Mouse (Mus musculus): ENCODE measurements around the gene Usp16.

Usp16 gene

DNA sequence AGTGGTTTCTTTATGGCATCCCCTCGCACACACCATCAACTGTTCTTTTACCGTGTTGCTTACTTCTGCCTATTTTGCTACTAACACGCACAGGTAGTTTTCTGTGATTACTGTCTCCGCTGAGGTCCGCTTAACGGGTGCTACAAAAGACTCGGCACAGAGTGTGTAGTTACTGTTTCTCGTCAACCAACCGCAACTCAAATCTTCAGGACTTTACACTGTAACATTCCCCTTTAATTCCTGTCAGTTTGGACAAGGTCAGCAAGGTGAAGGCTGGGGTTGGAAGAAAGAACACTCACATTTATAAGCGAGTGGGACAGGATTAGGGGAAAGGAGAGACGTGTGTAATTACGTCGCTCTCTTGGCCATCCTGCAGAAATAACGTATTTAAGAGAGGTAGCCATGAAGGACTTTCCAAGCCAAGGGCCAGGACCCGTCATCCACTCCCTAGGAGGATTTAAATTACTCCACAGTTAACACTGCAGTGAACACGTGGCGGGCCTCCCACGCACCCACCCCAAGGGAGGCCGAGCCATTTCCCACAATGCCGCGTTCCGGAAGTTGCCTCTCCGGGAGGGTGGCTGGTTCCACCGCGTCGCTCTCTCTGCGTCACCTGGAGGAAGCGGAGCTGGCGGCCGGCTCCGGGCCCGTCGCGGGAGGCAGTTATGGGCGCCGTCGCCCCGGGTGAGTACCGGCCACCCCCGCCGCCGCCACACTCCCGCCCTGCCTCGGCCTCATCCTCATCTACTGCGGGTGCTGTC is at the start of gene Usp16:
Gene Usp16, plus strand, starts transcription at position 285 of the 761 bp plus-strand sequence.
- DNase-seq: peak; percentile 94 to 95

DNA sequence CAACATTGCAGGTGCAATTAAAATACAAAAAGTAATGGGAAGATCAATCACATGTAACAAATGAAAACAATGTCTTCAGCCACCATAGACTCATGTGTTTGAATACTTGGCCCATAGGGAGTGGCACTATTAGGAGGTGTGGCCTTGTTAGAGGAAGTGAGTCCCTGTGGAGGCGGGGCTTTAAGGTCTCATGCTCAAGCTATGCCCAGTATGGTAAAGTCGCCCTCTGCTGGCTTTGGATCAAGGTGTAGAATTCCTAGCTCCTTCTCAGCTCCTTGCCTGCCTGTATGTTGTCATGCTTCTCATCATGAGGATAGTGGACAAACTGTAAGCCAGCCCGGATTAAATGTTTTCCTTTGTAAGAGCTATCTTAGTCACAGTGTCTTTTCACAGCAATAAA is 49.5 kb upstream of the Usp16 start:
- DNase-seq: no peak

DNA sequence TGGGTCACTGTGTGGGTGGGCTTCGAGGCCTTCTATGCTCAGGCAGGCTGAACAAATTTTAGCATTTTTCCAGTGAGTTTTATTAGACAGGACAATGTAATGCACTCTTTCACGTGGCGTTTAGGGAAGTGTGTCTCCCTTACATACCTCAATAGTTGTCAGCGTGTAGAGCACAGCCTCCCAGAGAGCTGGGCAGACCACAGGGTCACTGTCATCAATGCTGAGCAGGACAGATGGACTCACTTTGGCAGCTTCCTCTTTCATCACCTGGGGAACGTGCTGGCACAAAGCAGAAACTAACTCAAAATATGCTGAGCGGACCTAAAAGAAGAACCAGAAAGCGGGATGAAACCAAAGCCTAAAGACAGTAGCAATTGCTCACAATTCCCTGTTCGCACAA is 33.8 kb upstream of the Usp16 start:
- no peak for DNase-seq

DNA sequence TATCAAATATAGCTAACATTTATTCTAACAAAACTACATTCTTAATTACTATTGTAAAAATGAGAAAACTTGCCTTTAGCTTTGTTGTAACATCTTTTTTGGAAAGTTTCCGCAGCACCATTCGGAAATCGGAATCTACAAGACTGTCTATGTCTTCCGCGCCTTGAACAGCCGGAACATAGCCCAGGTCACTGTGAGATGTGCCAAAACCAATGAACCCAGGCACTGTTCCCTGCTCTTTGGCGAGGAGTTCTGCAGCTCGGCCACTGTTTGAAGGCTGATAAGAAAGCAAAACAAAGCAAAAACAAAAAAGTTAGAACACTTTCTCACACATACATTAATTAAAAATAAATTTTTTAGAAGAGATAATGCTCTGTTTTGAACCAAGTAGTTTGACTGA is 27.0 kb upstream of the Usp16 start:
- DNase-seq: no peak

DNA sequence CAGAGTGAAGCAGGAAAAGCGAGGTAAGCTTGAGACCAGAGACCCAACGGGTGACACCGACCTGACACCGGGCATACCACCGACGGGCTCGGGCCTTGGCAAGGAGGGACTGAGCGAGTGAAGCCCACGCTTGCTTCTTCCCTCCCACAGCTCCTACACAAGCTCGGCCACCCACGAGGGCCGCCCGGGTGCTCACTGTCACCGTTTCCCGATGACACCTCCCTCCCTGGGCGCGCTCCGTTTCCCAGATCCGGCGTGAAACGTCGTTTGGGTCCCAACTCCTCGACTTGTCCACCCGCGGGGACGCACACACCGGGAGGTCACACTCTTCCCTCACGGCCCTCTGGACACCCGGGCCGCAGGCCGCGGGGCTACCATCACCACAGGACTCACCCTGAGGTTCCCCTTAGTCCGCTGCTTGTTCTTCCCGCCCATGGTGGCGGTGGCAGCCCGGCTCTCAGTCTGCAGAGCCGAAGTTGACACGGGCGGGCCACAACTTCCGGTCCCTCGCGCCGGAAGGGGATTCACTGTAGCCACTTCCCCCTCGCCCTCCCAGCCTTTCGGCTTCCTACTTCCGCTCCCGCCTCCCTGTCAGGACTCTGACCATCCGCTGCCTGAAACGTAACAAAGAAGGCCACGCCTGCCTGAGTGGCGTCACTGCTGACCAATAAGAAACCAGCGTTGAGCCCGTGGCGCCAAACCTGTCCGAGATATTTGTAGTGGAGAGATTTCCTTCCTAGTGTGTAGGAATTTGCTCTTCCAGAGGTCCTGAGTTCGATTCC is 22.3 kb upstream of the Usp16 start, which contains the start of gene Ltn1:
Gene Ltn1, minus strand, starts transcription at position 580 of the 782 bp plus-strand sequence.
- peak; percentile 97 to 99 for DNase-seq

DNA sequence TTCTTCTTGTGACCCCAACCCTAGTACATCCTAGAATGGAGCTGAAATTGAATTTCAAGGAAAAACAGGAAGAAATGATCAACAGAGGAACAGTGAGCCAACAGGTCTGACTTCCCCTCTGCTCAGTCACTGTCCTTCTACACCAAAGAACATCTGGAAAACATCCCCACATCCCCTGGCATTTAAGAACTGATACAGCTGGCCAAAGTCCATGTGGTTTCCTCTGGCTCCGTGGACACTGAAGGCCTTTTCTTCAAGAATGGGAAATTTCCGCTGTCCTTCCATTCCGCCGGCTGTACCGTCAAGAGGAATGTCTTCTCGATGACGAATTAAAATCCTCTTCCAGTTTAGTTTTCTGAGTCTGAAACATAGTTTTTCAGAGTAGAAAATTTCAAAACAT is 20.2 kb upstream of the Usp16 start:
- DNase-seq: no peak

DNA sequence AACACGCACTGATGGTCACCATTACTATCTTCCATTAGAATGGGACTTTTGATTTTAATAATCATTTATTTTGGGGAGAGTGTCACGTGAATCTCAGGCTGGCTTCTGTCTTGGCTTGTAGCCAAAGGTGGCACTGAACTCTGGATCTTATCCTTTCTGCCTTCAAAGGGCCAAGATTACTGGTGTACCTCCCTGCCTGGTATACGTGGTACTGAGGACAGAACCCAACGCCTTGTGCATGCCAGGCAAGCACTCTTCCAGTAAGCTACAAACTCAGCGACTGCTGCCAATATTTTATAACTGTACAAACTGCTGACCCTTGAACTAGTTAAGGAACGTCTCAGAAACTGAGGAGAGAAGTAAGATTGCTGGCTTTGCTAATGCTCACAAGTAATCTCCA is 19.6 kb upstream of the Usp16 start:
- no peak for DNase-seq

DNA sequence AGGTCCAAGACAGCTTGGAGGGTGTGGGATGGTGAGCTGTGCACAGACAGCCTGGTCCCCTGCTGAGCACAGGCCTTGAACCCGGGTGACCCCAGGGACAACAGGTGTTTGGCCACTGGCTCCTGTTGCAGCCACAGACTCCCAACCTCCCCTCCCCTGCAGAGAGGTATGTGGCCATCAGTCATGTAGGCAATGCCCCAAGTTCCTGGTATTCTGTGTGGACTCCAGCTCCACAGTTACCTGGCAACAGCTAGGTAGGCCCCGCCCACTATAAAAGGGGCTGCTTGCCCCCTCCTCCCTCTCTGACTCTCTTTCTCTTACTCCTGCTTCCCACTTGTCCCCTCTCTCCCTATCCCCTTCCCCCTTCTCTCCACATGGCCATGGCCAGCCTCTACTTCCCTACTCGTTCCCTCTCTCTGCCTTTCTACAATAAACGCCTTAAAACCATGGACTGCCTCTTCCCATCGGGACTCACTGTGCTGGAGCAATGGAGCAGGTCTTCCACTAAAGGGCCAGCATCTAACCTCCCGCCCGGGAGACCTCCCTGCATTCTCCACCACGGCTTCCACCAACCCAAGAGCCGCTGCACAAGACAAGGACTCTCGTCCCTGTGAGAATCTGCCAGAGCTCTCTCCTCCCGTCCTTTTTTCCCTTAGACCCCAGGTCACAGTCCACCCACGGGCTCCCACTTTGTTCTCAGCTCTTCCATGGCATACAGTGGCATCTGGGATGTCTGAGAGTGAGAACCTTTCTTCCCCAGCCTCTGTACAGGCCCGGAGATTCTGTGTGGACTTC is 18.9 kb upstream of the Usp16 start:
- no peak for DNase-seq

DNA sequence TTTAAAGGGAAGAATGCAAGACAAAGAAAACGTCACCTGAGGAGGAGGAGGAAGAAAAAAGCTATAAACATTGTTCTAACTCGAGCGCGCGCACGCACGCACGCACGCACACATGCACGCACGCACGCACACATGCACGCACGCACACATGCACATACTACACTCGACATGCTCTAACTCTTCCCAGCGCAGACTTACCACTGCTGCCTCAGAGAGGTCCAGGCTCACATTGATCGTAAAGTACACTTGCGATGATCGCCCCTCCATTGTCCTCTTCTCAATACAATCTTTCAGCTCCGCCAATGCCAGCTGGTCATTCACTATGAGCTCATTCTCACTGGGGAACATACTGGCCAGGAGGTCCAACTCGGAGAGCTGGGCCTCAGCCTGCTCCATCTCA is 17.4 kb upstream of the Usp16 start:
- no peak for DNase-seq

DNA sequence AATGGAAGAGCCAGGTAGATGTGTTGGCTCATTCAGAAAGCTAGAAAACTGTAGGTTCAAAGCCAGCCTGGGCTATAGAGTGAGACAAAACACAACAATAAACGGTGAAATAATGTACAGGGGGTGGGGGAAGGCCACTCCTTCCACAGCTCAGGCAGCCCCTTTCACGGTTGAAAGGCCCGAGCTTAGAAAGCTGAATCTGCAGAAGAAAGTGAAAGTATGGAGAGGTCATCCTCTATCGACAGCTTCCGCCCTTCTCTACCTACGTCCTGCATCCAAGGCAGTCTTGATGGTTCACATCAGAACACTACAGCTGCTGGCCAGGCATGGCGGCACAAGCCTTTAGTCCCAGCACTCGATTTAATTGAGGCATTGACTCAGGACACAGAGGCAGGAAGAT is 15.8 kb upstream of the Usp16 start:
- DNase-seq: no peak

DNA sequence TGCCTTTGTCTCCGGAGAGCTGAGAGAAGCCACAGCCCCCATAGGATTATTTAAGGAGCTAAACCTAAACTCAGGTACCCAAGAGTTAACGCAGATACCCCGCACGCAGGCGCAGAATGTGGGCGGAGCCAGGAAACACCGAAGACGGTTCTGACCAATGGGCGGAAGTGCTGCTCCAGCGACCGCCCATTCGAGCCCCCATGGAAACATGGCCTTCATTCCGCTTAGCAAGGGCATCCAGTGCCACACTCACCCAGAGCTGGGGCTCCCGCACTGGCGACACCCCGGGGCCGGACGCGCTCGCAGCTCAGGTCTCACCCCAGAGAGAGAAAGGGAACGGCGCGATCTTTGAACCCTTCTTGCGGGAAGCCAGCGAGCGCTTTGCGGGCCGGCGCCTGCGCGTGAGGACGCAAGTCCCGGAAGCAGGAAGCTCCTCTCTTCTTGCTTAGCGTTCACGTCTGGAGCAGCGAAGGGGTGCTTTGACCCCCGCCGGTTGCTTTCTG is 14.3 kb upstream of the Usp16 start, which contains the start of gene Rwdd2b:
Gene Rwdd2b, minus strand, starts transcription at position 390 of the 503 bp plus-strand sequence.
- peak; percentile 93 to 95 for DNase-seq

DNA sequence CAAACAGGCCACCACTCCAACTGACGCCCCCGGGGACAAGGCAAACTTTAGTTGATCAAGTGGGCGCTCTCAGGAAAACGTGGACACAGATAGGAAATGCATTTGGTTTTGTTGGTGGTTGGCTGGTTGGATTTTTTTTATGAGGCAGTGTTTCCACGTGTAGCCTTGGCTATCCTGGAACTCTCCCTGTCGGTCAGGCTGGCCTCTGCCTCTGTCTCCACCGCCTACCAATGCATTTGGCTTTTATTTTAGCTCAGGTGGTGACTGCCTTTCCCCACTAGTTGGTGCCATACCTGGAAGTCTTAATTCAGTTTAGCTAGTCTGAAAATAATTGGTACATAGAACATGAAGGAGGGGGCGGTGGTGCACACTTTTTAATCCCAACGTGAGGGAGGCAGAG is 13.4 kb upstream of the Usp16 start:
- DNase-seq: peak in 1 of 2 experiments; percentile 39

DNA sequence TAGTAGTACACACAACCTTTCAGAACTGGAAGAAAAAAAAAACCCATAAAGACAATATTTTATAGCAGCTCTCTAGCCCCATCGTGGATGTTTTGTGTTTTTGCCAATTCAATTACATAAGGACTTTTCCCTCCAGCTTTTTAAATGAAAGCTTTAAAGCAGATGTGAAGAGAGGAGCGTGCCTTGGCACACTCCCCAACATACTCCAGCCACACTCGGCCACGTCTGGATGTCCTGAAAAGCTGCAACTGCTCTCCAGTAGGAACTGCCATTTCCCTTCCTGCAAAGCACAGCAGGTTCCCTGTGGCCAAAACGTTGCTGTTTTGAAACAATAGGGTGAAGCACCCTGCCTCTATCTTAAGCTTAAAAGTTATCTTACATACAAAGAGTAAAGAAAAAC is 12.2 kb upstream of the Usp16 start:
- no peak for DNase-seq

DNA sequence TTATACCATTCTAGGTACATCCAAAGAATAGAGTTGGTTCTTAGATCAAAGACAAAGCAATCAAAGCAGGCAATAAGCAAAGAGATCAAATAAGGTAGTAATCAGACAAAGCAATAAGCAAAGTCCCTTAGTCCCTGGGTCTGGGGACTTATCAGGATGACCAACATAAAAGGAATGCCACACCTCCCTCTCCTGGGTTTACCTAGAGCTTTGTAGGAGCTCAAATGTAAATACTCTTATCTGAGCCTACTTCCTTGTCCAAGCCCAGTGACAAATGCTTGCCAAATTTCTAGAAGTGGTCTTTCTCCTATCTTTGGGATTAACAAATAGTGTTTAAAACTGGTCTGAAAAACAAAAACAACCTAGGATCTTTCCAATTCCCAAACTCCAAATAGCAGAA is 11.3 kb upstream of the Usp16 start:
- DNase-seq: no peak

DNA sequence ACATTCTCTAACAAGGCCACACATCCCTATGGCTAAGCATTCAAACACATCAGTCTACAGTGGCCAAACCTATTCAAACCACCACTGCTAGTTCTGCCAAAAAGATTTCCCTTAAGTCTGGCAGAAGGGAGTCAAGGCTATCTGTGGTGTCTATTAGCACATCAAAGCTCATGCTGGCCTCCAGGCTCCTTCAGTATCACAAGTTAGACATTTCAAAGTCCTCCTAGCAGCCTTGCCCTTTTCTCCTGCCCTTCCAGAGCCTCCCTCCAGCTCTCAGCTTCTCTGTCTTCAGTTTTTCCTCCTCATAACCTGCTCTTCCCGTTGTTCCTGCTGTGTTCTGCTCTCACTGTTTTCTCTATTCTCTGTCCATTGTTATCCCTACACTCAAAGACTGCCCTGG is 10.4 kb upstream of the Usp16 start:
- DNase-seq: no peak

DNA sequence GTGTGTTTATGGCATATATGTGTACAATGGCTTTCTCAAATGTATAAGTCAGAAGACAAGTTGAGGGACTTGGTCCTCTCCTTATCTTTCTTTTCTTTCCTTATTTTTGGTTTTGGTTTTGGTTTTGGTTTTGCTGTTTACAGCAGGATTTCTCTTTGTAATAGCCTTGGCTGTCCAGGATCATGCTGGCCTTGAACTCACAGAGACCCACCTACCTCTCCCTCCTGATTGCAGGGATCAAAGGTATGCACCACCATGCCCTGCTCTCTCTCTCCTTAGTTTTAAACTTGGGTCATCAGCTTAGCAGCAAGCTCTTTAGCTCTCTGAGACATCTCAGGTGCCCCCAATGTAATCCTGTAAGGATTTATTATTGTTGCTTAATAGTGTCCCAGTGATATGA is 9.4 kb upstream of the Usp16 start:
- DNase-seq: no peak

DNA sequence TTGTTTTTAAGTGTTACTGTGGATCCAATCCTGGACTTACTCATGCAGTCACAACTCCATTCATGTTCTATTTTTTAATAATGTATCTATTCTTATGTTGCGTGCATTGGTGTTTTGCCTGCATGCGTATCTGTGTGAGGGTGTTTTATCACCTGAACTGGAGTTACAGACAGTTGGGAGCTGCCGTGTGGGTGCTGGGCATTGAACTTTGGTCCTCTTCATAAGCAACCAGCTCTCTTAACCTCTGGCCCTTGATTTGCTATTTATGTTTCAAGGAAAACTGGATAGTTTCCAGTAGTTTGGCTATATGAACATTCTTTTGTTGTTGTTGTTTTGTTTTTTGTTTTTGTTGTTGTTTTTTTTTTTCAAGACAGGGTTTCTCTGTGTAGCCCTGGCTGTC is 9.0 kb upstream of the Usp16 start:
- no peak for DNase-seq

DNA sequence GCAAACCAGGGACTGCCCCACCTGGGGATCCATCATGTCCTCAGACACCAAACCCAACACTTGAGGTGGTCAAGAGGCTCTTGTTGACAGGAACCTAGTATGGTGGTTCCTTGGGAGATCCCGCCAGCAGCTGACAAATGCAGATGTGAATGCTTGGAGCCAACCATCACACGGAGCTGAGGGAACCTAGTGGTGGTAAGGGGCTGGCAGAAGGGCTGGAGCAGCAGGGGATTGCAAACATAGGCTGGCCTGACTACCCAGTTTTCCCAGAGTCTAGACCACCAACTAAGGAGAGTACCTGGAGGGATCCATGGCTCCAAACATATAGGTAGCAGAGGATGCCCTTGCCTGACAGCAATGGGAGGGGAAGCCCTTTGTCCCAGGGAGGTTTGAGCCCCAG is 1.3 kb upstream of the Usp16 start:
- no peak for DNase-seq

DNA sequence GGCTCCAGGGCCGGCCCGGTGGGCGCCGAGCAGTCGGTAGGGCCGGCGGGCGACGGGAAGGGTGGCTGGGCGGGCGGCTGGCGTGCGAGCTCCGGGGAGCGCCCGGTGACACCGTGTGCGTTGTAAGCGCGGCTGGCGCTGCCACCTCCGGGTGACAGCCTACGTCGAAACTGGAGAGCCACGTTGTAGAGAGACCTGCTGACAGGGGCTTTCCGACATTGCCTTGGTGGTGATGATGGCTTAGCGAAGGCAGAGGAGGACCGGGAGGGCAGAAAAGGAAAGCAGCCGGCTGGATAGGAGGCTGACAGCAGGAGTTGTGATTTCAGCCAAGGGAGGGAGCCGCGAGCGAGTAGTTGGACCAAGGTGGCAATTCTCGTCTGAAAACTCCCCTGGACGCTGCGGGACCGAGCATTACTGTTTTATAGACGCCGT is 693 bp downstream of the Usp16 start:
- peak in 1 of 2 experiments; percentile 43 for DNase-seq

DNA sequence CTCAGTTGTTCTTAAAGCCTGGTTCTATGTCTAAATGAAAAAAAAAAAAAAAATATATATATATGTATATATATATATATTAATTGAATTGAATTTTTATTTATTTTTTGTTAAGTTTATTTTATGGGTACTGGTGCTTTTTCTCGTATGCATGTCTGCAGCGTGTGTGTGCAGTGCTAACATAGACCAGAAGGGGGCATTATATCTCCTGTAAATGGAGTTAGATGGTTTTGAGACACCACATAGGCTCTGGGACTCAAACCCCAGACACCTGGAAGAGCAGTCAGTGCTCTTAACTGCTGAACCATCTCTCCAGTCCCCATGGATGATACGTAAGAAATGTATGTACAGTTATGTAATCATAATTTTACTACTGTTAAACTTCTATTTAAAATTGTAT is 4.2 kb downstream of the Usp16 start:
- no peak for DNase-seq

DNA sequence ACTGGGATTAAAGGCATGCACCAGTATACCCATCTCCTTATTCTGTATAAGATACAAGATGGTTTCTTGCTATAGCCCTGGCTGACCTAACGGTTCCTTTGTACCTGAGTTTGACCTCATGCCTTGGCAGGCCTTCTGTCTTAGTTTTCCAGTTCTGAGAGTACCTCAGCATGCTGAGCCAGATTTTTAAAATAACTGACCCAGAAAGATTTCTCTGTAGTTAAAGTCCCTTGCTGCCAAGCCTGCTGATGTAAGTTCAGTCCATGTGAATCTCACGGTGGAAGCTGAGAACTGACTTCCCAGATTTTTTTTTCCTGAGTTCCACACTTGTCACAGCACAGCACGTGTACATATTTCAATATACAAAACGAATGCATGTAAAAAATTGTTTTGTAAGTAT is 16.1 kb downstream of the Usp16 start:
- DNase-seq: no peak

DNA sequence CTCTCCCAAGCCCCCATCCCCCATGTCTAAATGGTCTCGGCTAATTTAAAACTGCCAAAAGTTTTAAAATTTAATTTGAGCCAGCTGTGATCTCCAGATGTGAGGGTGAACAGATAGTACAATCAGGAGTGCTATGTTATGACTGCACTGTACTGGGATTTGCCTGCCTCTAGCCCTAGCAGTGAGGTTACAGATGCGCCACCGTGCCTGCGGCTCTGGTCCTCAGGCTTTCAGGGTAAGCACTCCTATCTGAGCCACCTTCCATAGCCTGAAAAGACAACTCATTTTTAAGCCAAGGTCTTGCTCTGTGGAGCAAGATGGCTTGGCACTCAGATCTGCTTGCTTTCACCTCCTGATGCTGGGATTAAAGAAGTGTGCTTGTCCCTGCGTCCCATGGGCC is 29.9 kb downstream of the Usp16 start:
- DNase-seq: no peak

DNA sequence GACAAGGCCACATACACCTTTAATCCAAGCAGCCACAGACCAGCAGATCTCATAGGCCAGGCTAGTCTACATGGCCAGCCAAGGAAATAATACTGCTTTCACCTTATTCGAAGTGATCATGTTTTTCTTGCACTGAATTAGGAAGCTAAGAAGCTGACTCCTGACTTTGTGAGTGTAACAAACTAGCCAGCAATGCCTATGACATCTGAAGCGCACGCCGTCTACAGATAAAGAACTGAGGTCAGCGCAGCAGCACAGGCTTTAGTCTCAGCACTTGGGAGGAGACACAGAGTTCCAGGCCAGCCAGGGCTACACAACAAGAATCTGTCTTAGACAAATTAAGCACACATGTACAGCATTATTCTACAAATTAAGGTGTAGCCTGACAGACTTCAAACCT is 32.2 kb downstream of the Usp16 start:
- no peak for DNase-seq
